Mouse (Mus musculus) layer of hippocampus, adult 9-11 months (tissue): Measurements from ENCODE around the gene Saxo2.

ENCODE experiments used
- DNase-seq: peaks from one replicate; pipeline ENCODE4 v3.0.0; 2022

Saxo2 gene

DNA sequence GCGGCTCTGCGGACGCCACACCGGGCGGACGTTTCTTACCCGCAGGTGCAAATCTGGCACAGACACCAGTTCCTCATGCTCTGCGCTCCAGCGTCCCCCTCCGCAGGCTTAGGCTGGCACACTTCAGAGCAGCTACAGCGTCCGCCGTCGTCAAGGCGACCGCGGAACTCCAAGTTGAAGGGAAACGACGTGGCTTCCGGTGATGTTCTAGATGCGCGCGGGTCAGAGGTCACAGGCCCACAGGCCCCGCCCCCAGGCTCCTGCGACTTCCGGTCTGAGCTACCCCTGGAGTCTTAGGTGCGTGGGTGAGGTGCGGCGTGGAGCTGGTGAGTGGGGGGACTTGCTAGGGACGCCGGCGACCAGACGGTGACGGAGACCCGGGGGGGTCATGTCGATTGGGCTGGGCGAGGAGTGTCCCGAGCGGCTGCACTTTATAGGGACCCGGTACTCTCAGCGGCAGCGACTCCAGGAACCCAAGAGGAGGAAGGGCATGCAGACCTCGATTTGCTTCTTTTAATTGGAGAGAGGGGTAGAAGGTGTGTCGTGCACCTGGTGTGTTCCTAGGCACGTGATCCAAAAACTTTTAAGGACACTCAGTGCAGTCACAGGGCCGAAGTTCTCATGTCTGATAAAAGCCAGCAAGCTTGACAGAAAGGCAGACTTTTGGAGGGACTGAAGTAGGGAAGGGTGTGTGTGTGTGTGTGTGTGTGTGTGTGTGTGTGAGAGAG is at the start of gene Saxo2, which contains the start of gene Efl1:
Gene Saxo2 (minus strand): TSS at position 176 of the 728 bp plus-strand sequence.
Gene Efl1 (plus strand): TSS at position 262 of the 728 bp plus-strand sequence.
- peak; percentile 97 for DNase-seq

DNA sequence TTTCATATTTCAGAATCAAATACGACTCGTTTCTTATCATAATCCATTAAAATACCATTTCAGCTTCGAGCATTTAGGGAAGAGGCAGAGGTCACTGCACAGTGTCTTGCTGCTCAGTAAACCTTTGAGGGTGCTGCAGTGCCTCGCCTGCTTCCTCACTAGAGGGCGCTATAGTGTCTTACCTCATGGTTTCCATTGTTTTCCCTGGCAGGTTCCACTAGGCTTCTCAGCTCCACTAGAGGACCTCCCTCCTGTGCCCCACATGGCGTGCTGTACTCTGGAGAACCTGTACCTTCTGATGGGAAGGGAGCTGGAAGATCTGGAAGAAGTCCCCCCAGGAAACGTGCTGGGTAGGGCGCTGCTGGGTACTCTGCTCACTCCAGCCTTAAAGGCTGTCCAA is 49.3 kb upstream of the Saxo2 start:
- no peak for DNase-seq

DNA sequence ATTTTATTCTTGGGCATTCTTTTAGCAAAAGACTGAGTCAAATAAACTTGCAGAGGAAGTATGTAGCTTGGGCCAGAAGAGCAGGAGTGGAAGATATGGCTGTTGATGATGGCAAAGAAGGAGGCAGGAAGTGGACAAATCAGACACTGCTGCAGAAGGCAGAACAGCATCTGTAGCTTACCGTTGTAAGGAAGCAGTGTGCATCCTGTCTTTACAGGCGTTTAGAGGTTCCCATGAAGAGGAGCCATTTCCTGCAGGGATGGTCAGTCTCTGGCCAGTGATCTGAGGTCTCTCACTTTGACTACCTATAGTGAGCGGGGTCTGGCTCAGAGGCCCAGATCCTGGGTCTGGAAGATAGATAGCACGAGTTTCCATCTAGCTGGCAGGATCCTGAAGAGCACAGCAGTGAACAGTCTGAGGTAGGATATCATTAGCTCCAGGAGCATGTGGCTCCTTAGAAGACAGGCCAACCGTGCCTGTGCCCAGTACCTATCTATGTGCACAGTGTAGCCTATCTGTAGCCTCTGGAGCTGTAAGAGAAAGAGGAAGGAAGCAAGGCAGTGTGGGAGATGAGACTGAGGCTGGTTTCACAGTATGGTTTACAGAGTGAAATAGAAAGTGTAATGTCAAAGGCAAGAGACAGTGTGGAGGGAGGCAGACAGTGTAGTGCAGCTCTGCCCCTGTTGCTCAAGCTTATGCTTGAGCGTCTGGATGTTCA is 42.9 kb upstream of the Saxo2 start:
- no peak for DNase-seq

DNA sequence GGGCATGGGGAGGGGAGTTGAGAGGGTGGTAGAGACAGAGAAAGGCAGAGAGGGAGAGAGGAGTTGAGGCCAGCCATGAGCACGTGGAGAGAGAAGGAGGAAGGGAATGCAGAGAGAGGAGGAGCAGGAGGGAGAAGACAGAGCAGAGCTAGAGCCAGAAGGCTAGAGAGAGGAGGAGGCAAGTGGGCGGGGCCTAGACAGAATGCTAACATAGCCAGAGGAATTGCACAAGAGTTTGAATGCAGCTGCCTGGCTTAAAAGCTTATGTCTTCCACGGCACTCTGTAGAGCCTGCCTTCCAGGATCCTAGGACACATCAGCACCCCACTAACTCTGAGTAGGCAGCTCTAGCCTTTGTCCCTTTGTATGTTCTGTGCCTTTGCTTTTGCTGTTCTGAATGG is 40.4 kb upstream of the Saxo2 start:
- DNase-seq = peak; percentile 64

DNA sequence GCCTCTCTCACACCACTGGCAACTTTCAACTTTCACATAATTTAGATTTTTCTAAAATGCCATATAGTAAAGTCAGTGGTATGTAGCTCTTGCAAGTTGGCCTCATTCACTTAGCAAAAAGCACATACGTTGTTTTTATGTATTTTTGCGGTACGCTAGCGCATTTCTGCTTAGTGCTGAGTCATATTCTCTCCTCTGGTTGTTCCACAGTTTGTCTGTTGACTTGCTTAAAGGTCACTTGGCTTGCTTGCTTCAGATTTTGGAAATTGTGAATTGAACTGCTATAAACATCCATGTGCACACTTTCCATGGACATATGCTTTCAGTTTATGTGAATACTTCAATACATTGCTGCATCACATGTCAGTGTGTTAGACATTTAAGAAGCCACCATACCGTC is 31.6 kb upstream of the Saxo2 start:
- no peak for DNase-seq

DNA sequence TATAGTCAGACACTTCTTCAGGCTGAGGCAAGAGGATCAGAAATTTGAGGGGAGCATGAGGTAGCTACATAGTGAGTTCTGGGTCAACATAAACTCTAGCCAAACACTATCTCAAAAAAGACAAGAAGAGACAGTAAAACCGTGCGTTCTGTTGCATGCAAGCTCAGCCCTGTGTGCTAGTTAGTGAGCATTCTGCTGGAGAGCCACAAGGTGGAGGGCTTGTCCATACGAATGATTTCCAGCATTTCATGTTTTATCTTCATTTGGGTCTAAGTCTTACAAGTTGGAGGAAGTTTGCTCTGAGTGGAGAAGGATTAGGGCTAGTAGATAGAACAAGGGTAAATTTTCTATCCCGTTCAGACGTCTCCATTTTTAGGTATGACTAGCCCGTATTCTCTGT is 28.5 kb upstream of the Saxo2 start:
- no peak for DNase-seq

DNA sequence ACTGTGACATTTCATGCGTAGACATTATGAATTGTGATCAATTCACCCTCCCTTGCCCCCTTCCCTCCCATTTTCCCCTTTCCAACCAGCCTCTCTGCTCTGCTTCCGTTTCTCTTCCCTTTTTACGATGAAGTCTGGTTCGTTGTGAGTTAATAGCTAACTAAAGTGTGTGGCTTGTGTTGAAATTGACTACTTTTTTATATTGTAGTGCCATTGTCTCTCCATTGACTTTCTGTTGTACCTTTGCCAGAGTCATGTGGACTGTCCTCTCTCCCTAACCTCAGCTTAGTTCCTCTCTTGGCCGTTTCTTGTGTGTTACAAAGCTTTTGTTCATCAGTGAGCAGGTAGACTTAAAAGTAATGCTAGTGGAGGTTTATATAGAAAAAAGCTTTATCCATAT is 27.7 kb upstream of the Saxo2 start:
- no peak for DNase-seq

DNA sequence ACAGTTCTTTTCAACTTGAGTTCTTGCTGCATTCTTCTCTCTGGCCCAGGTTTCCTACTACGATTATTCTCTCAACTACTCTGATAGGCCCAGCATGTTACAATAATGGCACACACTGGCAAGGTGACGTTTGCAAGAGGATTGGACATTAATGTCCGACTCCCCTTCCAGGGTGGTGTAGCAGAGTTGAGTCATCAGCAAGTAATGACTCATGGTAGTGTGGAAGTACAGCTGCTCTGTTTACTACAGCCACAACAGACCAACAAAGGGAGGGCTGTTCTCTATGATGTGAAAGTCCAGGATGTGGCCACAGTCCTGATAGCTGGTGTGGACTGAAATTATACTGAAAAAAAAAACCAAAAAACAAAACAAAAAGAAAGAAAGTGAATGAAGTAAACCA is 16.3 kb upstream of the Saxo2 start:
- no peak for DNase-seq

DNA sequence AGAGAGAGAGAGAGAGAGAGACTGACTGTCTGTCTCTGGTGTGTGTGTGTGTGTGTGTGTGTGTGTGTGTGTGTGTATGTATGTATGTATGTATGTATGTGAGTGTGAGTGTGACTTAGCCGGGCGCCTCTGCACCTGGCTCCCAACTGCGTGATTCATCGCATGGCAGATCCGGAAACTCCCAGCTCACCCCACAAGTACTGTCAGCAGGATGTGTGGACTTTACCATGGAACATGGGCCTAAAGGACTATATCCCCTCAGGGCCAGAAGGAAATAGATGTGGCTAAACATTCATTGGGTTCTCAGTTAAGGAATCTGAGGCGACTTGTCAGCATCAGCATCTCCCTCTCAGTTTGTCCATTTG is 735 bp upstream of the Saxo2 start:
- no peak for DNase-seq

DNA sequence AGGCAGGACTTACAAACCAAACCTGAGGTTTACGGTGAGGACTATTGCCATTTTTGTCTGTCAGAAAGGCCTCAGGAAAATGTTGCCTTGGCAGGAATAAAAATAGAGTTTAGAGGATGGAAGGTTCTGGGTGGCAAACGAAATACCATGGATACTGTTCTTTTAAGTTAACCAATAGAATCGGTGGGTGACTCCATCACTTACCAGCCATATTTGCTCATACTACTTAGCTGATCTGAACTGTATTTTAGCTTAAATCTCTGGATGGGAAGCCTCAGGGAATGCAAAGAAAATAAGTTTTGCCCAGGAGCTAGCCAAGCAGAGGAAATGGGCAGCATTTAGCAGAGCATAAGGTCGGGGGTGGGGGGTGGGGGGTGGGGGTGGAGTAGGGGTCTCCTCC is 419 bp downstream of the Saxo2 start:
- DNase-seq = no peak

DNA sequence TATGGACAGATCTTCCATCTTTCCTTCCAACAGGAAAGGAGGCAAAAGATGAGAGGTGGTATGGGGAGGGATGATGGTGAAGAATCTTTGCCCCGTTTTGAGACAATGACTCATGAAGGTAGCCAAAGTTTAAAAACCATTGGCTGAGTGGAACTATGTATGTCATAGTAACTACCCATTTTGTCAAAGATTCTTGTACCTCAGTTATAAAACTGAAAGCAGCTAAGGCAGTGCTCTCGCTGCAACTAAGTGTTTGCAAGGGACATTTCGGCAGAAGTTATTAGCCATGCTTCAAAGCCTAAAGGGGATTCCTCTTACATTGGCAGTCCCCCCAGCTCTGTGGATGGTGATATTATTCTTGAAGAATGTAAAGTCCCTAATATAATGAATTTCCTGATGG is 1.1 kb downstream of the Saxo2 start:
- DNase-seq = no peak

DNA sequence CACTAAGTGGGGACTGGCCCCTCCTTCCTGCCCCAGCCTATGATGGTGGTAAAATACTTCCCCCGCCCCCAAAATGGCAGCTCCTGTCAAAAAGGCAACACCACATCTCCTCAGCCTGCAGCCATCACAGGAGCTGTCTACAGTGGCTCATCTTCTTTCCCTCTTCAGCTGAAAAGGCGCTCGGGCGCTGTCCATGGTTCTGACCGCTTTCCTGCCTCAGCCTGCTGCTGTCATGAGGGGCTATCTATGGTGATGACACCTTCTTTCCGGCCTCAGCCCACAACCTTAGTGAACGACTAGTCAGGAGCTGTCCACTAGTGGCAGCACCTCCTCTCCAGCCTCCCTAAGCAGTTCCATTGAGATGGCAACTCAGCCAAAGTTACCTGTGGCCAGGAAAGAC is 23.0 kb downstream of the Saxo2 start:
- DNase-seq = no peak

DNA sequence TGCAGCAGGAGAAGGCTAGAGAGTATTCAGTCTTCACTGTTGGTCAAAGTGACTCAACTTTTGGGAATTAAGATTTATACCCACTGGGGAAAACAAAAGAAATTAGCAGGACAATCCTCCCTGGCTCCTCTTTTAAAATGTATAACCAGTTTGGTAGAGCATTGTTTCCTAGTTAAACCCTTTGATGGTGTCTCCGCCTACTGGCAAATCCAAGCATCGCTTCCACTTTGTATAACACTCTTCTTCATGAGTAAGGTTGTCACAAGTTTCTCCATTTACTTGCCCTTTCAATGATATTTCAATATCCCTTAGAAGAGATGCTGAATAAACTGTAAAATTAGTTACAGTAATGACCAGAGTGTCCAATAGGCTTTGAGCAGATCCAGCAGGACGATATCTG is 38.7 kb downstream of the Saxo2 start:
- no peak for DNase-seq

DNA sequence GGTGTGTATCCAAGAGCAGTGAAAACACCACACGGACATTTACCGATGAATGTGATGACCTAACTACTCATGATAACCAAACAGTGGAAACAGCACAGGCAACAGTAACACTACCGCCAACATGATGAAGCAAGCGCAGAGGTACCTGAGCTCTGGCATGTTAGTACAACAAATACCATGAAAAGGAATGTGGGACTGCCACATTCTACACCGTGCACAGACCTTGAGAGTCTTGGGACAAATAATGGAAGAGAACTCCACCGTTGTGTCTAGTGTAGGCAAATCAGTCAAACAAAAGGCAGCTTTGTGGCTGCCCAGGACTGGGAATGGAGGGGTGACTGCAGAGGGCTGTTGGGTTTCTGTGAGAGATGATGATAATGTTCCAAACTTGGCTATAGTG is 42.9 kb downstream of the Saxo2 start:
- no peak for DNase-seq

DNA sequence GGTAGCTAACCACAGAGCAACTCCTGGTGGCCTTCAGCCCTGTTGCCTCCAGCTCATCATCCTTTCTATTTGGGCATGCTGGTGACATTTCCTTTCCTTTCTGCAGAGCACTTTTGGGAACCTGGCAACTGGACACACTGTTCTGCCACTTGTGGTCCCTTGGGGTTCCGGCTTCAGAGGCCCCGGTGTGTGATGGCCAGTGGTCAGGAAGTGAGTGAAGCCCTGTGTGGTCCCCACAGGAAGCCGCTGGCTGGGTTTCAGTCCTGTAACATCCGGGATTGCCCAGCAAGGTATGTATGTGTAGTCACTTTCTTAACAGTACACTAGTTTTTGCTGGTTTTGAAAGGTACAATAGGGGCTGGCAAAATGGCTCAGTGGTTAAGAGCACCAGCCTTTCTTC is 46.3 kb downstream of the Saxo2 start:
- no peak for DNase-seq

DNA sequence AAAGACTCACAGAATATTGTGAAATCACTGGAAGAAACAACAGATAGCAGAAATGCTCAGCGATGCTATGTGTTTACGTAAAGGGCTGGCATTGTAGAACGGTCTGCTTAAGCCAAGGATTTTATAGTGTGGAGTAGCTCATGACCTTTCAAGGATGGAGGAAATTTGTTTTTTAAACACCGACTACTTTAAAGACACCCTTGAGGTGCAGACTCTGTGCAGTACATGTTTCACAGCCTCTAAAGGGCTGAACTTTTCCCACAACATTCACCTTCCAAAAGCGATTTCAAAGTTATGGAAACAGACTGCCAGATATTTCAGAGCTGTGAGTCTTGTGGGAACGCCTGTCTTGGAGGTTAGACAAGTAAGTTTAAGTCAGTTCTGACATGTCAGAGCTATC is 57.4 kb downstream of the Saxo2 start:
- DNase-seq = no peak
